Mouse (Mus musculus): ENCODE measurements around the gene Slc35c2. TPM values are rescaled to one million over a fixed set of nuclear protein-coding genes. Genes with fewer than 3 reads are reported as not detected.

The Slc35c2 gene
- polyA plus RNA-seq, 1 experiment from 2014 or later, result 51.6 TPM

- no peaks in the 10 kb centered on the region for H3K27me3 ChIP-seq (ENCODE audit: insufficient read depth, low read length)
- DNase-seq (ENCODE audit: low spot score) (no peak), ATAC-seq (replicated peaks; ENCODE audit: low FRiP score, low read depth) (no peak)
- no peak for TF ChIP-seq CTCF (IDR thresholded peaks at IDR 0.05; ENCODE audit: low read depth)
- H3K4me3 ChIP-seq (replicated peaks; ENCODE audit: low read depth, low read length), result no peak overlapping the region
- H3K27ac ChIP-seq, result no peak overlapping the region
- H3K9me3 ChIP-seq (replicated peaks; ENCODE audit: low read length), result no peaks in the 10 kb centered on the region
- no peaks in the 10 kb centered on the region for H3K4me1 ChIP-seq (replicated peaks; ENCODE audit: insufficient read depth, low read length)
- 48% methylated on average over 4 of the region's 4 CpGs for WGBS
- no peak overlapping the region for H3K9ac ChIP-seq (ENCODE audit: low read depth, low read length)
- peaks cover 5% of the 10 kb centered on the region; the same call in 1 of the 2 replicates for H3K36me3 ChIP-seq (ENCODE audit: insufficient read depth, low read length)
- H3K4me2 ChIP-seq (ENCODE audit: low read length), result no peak overlapping the region
Measured at GRCm38 (mm10) chr2:165273589-165273988, 14.1 kb downstream of the Slc35c2 start.

- H3K4me3 ChIP-seq (replicated peaks; ENCODE audit: low read depth, low read length), result no peak overlapping the region
- TF ChIP-seq CTCF (IDR thresholded peaks at IDR 0.05; ENCODE audit: low read depth), result no peak
- ATAC-seq (replicated peaks; ENCODE audit: low FRiP score, low read depth), result no peak
- no peaks in the 10 kb centered on the region for H3K36me3 ChIP-seq (ENCODE audit: insufficient read depth, low read length)
- no peaks in the 10 kb centered on the region for H3K4me1 ChIP-seq (replicated peaks; ENCODE audit: insufficient read depth, low read length)
- no peak overlapping the region for H3K27ac ChIP-seq
- H3K4me2 ChIP-seq (ENCODE audit: low read length), result no peak overlapping the region
- H3K9ac ChIP-seq (ENCODE audit: low read depth, low read length), result no peak overlapping the region
- WGBS, result 10% methylated on average over 8 of the region's 8 CpGs
- DNase-seq (ENCODE audit: low spot score), result no peak
- no peaks in the 10 kb centered on the region for H3K27me3 ChIP-seq (ENCODE audit: insufficient read depth, low read length)
- H3K9me3 ChIP-seq (replicated peaks; ENCODE audit: low read length), result no peaks in the 10 kb centered on the region
Measured at GRCm38 (mm10) chr2:165271326-165271725, 16.3 kb downstream of the Slc35c2 start.

GRCm38 (mm10) chr2:165270858-165271257, 16.8 kb downstream of the Slc35c2 start:
- H3K4me1 ChIP-seq (replicated peaks; ENCODE audit: insufficient read depth, low read length), result no peaks in the 10 kb centered on the region
- H3K36me3 ChIP-seq (ENCODE audit: insufficient read depth, low read length), result no peaks in the 10 kb centered on the region
- no peak overlapping the region for H3K27ac ChIP-seq
- no peak for TF ChIP-seq CTCF (IDR thresholded peaks at IDR 0.05; ENCODE audit: low read depth)
- no peaks in the 10 kb centered on the region for H3K27me3 ChIP-seq (ENCODE audit: insufficient read depth, low read length)
- ATAC-seq (replicated peaks; ENCODE audit: low FRiP score, low read depth) (no peak), DNase-seq (ENCODE audit: low spot score) (no peak)
- H3K9ac ChIP-seq (ENCODE audit: low read depth, low read length), result no peak overlapping the region
- no peak overlapping the region for H3K4me3 ChIP-seq (replicated peaks; ENCODE audit: low read depth, low read length)
- WGBS, result 24% methylated on average over 7 of the region's 7 CpGs
- no peaks in the 10 kb centered on the region for H3K9me3 ChIP-seq (replicated peaks; ENCODE audit: low read length)
- no peak overlapping the region for H3K4me2 ChIP-seq (ENCODE audit: low read length)

- ATAC-seq (replicated peaks; ENCODE audit: low FRiP score, low read depth), result no peak
- no peaks in the 10 kb centered on the region for H3K27me3 ChIP-seq (ENCODE audit: insufficient read depth, low read length)
- WGBS, result 14% methylated on average over 12 of the region's 12 CpGs
Measured at GRCm38 (mm10) chr2:165266739-165267138, 20.9 kb downstream of the Slc35c2 start.

GRCm38 (mm10) chr2:165263861-165264260, 23.8 kb downstream of the Slc35c2 start:
- ATAC-seq (replicated peaks; ENCODE audit: low FRiP score, low read depth), result no peak
- Histone ChIP-seq H3K4me3 (replicated peaks; ENCODE audit: low read depth, low read length) (no peak overlapping the region), H3K27me3 (ENCODE audit: insufficient read depth, low read length) (no peaks in the 10 kb centered on the region), H3K4me2 (ENCODE audit: low read length) (no peak overlapping the region), H3K36me3 (ENCODE audit: insufficient read depth, low read length) (no peaks in the 10 kb centered on the region), H3K9ac (ENCODE audit: low read depth, low read length) (no peak overlapping the region), H3K9me3 (replicated peaks; ENCODE audit: low read length) (no peaks in the 10 kb centered on the region), H3K4me1 (replicated peaks; ENCODE audit: insufficient read depth, low read length) (no peaks in the 10 kb centered on the region), H3K27ac (no peak overlapping the region)
- 46% methylated on average over 7 of the region's 7 CpGs for WGBS
- DNase-seq (ENCODE audit: low spot score), result no peak
- no peak for TF ChIP-seq CTCF (IDR thresholded peaks at IDR 0.05; ENCODE audit: low read depth)

More at GRCm38 (mm10) chr2:165266739-165267138, 20.9 kb downstream of the Slc35c2 start:
- H3K4me1 ChIP-seq (replicated peaks; ENCODE audit: insufficient read depth, low read length), result no peaks in the 10 kb centered on the region
- no peak for TF ChIP-seq CTCF (IDR thresholded peaks at IDR 0.05; ENCODE audit: low read depth)
- H3K4me3 ChIP-seq (replicated peaks; ENCODE audit: low read depth, low read length), result no peak overlapping the region
- no peaks in the 10 kb centered on the region for H3K9me3 ChIP-seq (replicated peaks; ENCODE audit: low read length)
- no peak overlapping the region for H3K27ac ChIP-seq
- H3K4me2 ChIP-seq (ENCODE audit: low read length), result no peak overlapping the region
- DNase-seq (ENCODE audit: low spot score), result no peak
- no peak overlapping the region for H3K9ac ChIP-seq (ENCODE audit: low read depth, low read length)
- H3K36me3 ChIP-seq (ENCODE audit: insufficient read depth, low read length), result no peaks in the 10 kb centered on the region

- Histone ChIP-seq H3K27ac (no peak overlapping the region), H3K9me3 (replicated peaks; ENCODE audit: low read length) (no peaks in the 10 kb centered on the region), H3K36me3 (ENCODE audit: insufficient read depth, low read length) (no peaks in the 10 kb centered on the region), H3K4me3 (replicated peaks; ENCODE audit: low read depth, low read length) (no peak overlapping the region), H3K4me1 (replicated peaks; ENCODE audit: insufficient read depth, low read length) (no peaks in the 10 kb centered on the region), H3K9ac (ENCODE audit: low read depth, low read length) (no peak overlapping the region), H3K4me2 (ENCODE audit: low read length) (no peak overlapping the region), H3K27me3 (ENCODE audit: insufficient read depth, low read length) (no peaks in the 10 kb centered on the region)
- ATAC-seq (replicated peaks; ENCODE audit: low FRiP score, low read depth) (no peak), DNase-seq (ENCODE audit: low spot score) (no peak)
- WGBS, result 58% methylated on average over 18 of the region's 18 CpGs
- TF ChIP-seq CTCF (IDR thresholded peaks at IDR 0.05; ENCODE audit: low read depth), result no peak
Measured at GRCm38 (mm10) chr2:165262274-165262990, 25.2 kb downstream of the Slc35c2 start.
